Mouse (Mus musculus) spleen, adult 2 months (tissue): Measurements from ENCODE around the gene Numbl.

Source experiments
- CTCF ChIP-seq: fragments of 200-500 bp; IDR thresholded peaks from 2 replicates; pipeline ENCODE4 v1.5.1; 2011; ENCODE audit warnings: mild to moderate bottlenecking, inconsistent platforms; ENCODE audit not compliant: insufficient read depth, insufficient read length, insufficient replicate concordance; ENCODE audit errors: extremely low read depth
- POLR2A ChIP-seq: fragments of 200-500 bp; IDR thresholded peaks from 2 replicates; pipeline ENCODE4 v1.6.1; 2011; ENCODE audit warnings: low read depth, low read length, inconsistent platforms

GRCm38 (mm10) chr7:27319411-27319810 lies 61.2 kb downstream of the Numbl start:
- no peak for TF ChIP-seq CTCF
- no peak for TF ChIP-seq POLR2A
